Mouse (Mus musculus) thymus, postnatal 0 days (tissue): ENCODE measurements around the gene Aff3. TPM values are rescaled to one million over a fixed set of nuclear protein-coding genes. Genes with fewer than 3 reads are reported as not detected.

Experiments used
- DNase-seq: peaks from one replicate; pipeline ENCODE4 v3.0.0-alpha.2; 2015; ENCODE audit warnings: low spot score
- polyA plus RNA-seq: library from polyadenylated mRNA; unstranded; fragments of >200 nt; fragmentation: Nextera tagmentation; extraction: Ambion mirVana; gene quantifications from 2 replicates; pipeline ENCODE4 v1.2.1, GENCODE M21; 2015

Gene Aff3
- polyA plus RNA-seq, 1 experiment from 2014 or later: 16.1 TPM

GRCm38 (mm10) chr1:38347346-38347745 is 317.4 kb downstream of the Aff3 start:
- DNase-seq: no peak

DNA sequence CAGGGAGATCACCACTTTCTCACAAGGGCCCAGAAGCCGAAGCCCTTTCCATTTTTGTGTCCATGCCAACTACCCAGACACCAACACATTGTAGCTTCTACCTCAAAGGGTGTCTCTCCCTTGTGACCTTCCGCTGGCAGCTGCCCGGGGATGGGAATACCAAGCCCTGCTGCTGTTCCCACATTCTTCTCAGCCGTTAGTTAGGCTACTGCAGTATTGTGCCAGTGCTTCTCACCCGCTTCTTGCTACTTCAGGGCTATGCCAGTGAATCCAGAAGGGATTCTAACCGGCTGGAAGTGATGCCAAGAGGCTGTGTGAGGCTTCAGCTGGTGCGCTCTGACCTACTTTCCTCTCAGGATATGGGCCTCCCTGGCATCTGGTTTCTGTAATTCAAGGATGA is 330.5 kb downstream of the Aff3 start:
- no peak for DNase-seq

DNA sequence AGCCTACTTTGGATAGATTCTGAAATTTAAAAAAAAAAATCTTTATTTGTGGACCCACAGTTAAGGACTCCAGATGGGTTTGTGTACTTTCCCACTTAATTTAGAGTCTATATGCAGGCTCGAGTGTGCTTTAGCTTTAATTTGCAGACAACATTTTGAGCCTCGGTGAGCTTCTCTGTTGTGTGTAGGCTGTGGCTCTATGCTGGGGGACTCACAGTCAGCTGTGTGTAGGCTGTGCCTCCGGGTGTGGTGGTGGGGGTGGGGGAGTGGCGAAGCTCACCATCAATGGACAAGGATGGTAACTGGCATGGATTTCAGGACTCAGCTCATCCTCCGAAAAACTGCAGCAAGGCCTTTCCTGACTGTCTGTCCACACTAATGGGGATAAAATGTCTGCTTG is 331.8 kb downstream of the Aff3 start:
- no peak for DNase-seq

- DNase-seq: no peak
Observed at GRCm38 (mm10) chr1:38324206-38324605, 340.5 kb downstream of the Aff3 start.

- DNase-seq: no peak
Observed at GRCm38 (mm10) chr1:38321861-38322260, 342.9 kb downstream of the Aff3 start.

GRCm38 (mm10) chr1:38320971-38321305 is 343.8 kb downstream of the Aff3 start:
- DNase-seq: no peak

DNA sequence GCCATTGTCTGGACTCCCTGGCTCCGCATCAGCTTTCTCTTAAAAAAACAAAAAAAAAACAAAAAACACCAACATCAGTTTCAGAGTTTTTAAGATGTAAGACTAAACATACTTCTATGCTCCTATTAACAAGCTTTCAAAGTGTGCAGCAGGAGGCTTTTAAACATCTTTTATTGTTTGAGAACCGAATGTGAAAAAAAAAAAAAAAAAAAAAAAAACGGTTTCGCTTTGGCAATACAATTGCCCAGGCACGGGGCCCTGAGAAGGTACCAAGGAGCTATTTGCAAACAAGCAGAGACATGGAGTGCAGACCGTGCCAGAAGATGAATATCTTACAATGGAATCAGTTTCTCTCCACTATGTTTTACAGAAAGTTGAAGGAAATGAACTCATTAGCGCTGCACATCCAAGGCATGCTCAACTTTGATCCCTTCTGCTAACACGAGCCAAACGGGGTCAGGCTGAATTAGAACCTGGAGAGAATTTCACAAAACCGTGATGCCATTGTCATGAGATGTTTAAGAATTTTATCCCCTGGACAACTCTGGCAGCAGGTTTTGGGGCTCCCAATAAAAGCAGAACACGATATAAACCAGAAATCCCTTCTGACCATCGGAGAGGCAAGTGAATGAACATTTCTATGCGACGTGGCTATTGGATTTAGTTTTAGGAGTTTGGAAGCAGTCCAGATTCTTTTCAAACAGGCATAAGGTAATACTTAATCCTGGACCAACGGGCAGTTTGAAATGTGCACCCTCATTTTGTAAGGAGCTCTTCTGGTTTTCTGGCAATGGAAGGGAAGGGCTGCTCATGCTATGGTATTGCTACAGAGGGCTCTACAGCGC is 344.4 kb downstream of the Aff3 start:
- DNase-seq: no peak

GRCm38 (mm10) chr1:38318614-38319013 is 346.1 kb downstream of the Aff3 start:
- no peak for DNase-seq

- DNase-seq: no peak
Observed at GRCm38 (mm10) chr1:38315992-38316391, 348.8 kb downstream of the Aff3 start.

GRCm38 (mm10) chr1:38310496-38310895 is 354.3 kb downstream of the Aff3 start:
- DNase-seq: no peak

- no peak for DNase-seq
Observed at GRCm38 (mm10) chr1:38310076-38310475, 354.7 kb downstream of the Aff3 start.

DNA sequence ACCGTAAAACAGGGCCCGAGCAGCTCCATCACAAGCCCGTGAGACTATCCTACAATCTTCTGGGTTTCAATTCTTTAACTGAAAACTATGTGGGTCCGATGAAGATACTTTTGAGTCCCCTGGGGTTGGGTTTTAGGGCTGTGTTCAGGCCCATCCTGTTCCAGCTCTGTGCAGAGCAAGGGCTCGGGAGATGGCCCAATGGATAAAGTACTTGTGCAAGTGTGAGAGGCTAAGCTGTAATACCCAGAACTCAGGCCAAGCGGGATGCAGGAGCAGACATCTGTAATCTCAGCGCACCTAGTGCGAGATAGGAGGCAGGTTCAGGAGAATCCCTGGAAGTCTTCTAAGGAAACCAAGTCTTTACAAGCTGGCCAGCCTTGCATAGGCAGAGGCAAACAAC is 355.4 kb downstream of the Aff3 start:
- DNase-seq: no peak

DNA sequence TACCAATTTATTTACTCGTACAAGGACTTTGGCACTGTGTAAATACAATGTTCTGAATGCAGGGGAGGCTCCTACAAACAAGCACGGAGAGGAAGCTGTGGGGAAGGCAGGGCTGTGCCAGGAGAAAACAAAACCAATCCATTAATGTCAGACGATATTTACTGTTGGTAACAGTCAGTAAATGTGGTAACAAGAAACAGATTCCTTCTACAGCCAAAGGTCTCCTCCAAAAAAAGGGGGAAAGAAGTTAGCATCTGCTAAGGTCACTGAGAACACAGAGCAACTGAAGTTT is 356.1 kb downstream of the Aff3 start:
- DNase-seq: no peak

DNA sequence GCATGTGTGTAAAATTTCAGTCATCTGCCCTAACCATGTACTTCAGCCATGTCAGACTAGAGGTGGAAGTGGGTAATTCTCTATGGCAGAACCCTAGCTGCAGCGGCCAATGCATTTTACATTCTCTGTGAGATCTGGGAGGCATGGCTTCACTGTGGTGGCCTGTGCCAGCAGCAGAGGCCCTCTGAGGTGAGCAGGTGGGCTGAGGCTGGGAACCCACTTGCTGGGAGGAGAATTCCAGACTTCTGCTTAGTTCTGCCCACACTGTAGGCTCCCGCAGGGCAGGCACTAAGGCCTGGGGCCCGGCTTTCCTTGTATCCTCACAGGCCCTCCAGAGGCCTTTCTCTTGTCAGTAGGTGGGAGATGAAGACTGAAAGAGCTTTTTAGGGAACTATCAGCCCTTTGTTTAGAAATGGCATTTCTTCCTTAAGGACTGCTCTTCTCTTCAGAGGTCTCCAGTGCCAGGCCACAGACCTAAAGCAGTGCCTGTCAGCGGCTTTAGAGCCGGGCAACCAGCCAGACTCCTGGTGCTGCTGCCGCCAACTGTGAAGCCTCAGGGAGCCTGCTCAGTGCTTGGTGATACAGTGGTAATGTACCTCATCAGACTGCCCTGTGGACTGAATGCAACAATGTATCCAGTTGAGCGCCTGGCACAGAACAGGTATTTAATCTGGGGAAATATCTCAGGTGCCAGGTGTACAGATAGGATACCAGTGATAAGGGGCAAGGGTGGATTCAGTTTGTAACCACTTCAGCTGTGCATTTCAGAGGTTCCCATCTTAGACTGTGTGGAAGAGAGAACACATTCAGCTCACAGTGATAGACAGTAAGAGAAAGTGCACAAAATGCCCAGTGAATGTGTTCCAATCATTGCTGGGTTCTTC is 356.7 kb downstream of the Aff3 start:
- no peak for DNase-seq

- no peak for DNase-seq
Observed at GRCm38 (mm10) chr1:38307234-38307633, 357.5 kb downstream of the Aff3 start.

GRCm38 (mm10) chr1:38306146-38306545 is 358.6 kb downstream of the Aff3 start:
- DNase-seq: no peak

DNA sequence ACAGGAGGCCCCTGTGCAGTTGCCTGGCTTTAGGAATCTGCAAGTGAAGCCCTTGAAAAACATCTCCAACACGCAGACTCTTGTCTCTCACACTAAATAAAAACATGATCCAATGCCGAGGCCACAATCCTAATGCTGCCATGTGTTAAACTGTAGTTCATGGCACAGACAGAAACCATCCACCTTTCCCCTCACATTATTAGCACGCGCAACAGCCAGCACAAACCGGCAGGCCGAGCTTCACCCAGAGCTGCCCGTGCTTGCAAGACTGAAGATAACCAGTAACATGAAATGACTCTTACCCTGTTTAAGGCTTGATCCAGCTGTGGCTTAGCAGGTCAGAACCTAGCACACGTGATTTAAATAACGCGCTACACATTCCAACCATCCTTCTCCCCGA is 360.4 kb downstream of the Aff3 start:
- DNase-seq: no peak

DNA sequence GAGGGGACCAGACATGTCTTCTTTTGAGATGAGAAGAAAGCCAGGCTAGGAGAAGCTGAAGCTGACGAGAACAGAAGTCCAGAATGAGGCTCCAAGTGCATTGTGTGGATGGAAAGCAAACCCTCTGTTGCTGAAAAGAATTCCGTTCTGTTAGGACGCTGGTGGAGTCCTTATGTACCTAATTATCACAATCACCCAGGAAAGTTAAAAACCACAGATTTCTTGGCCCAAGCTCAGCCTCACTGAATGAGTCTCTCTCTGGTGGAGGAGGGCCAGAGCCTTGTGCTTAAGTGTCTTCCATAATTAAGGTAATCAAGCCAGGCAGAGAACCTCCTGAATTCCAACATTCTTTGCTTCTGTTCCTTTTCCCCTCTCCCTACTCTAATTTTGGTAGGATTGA is 366.5 kb downstream of the Aff3 start:
- DNase-seq: no peak

DNA sequence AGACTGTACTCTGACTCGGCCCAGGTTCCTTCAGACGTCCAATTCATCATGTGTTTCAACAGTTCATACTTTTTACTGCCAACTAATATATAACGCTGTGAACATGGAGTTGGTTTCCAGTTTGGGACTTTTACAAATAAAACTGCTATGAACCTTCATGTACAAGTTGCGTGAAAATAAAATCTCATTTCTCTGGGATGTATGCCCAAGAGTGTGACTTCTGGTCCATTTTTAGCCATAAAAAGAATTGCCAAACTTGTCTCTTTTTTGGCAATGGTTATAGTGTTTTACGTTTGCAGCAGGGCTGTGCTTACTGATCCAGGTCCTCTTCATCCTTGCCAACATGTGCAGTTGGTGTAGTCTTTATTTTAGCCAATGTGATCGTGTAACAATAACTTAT is 369.8 kb downstream of the Aff3 start:
- no peak for DNase-seq

GRCm38 (mm10) chr1:38294336-38294695 is 370.4 kb downstream of the Aff3 start:
- DNase-seq: no peak

DNA sequence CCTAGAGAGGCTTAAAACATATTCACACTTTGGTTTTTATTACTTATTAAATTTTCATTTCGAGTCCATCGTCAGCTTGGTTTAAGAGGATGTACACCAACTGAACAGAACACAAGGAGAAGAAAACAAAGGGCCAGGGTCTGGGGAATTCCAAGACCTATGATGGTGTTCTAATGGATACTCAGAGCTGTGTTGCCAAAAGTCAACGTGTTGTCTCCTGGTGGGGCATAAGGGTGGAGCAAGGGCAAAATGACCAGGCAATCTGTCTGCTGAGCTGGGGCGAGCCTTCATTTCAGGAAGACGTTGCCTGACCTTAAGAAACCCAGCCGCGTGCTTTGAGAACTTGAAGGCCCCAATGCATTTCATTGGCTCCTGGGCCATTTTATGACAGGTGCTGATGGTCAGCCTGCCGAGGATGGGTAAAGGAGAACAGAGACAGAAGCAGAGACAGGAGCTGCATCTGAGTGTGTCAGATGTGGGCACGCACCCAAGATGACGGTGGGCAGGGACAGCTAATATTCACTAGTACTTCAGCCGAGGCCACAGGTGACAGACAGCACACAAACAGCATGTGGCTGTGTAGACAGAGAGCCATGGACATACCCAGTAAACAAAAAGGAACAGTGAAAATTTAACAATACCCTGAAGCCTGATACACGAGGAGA is 371.0 kb downstream of the Aff3 start:
- no peak for DNase-seq

GRCm38 (mm10) chr1:38292851-38293250 is 371.9 kb downstream of the Aff3 start:
- DNase-seq: no peak
